Mouse (Mus musculus) liver, embryonic 14.5 days (tissue): ENCODE results near the gene Rftn1.

ENCODE experiments used
- CTCF ChIP-seq: IDR thresholded peaks from 2 replicates; pipeline ENCODE4 v1.5.1; 2016; ENCODE audit warnings: antibody characterized with exemption, low read depth, control low read depth
- EP300 ChIP-seq: IDR thresholded peaks from 2 replicates; pipeline ENCODE4 v1.6.1; 2016; ENCODE audit warnings: antibody characterized with exemption, low read depth

DNA sequence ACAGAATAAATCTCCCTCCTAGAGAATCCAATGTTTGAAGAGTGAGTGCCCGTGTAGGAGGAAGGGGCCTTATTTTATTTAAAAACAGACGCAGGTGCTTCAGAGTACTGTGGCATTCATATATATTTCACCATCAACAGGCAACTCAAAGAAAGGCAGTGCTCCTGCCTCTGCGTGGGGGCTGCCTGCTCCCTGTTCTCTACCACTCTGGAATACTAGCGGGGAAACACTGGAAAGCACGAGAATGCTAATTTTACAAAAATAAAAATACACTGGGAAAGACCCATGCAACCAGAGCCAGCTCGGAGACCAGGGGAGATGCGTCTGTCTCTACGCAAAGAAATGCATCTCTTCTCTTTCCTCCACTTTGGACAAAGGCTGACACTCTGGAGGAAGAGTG is 91.1 kb downstream of the Rftn1 start:
- TF ChIP-seq CTCF: no peak
- no peak for TF ChIP-seq EP300
